Mouse (Mus musculus) heart, adult 9 months (tissue): ENCODE measurements around the gene Sik2.

Experiments
- DNase-seq, 2 experiments: peaks; one replicate each; pipeline ENCODE4 v3.0.0; 2022; ENCODE audit warnings: low spot score in 2 of 2

Sik2 gene

DNA sequence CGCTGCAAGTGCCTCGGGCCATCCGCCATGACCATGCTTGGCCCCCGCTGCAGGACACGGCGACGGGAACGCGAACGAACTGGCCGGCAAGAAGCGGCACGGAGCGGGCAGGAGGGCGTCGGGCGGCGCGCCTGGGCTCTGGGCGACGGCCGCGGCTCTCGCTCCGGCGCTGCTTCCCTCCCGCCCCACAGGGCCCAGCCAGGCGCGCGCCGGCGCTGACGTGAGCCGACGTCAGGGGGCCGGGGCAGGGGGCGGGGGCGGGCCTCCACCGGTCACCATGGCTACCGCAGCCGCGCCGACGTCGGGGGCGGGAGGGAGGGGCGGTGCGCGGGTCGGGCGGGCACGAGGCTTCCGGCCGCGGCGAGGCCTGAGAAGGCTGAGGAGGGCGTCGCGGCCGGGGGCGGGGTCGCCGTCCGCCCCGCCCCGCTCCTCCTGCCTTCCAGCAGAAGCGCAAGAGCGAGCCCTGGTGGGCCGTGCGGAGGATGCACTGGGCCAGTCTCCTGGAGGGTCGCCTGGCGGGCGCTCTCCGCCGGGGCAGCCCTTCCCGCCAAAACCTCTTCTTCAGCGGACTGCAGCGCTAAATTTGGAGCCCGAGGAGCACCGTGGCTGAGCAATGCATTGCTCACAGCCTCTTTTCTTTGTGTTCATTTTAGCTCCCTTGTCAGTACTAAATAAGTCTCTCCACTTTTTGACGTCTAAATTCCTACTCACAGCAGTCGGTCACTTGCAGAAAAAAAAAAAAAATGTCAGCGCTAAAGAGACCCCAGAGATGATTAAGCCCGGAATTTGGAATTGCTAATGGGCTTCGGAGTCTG lies at the start of gene Sik2:
Gene Sik2, minus strand, starts transcription at position 233 of the 815 bp plus-strand sequence.
- DNase-seq: peak; percentile 88 to 90

DNA sequence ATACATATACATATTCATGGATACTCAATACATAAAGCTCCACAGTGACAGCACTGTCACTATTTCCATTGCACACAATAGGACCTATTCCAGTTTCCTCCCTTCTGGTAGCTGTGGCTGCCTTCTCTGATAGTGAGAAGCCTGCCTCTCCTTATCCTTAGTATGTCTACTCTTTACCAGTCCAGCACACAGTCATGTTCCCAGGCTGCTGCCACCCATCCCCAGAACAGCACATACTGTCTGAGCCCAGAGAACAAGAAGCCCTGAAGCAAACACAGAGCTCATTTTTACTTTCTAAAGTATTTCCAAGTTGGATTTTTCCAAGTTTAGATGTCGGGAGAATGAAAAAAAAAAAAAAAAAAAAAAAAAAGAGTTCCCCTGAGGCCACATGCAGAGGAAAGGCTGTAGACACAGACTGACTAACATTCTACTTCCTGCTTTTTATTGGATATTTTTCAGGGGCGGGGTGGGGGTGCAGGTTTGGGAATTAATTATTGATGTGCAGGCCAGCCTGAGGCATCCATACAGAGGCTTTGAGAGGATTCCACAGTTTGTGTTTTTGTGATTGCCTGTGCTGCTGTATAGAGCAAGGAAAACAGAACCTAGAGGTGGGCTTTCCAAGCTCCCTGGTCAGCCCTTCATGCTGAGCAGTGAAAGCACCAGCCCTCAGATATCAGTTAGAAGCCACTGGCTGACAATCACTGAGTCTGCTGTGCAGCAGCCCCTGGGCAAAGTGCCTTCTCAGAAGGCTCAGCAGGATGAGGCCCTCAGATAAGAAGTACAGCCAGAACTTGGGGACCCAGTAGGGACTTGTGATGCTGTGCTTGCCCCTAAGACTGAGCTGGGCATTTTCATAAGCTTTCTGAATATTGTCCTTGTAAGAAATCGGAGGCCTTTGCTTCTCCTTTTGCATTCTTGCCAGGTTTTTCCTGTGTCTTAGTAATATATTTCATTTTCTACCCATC lies 47.8 kb upstream of the Sik2 start:
- DNase-seq: peak; percentile 36 to 43

DNA sequence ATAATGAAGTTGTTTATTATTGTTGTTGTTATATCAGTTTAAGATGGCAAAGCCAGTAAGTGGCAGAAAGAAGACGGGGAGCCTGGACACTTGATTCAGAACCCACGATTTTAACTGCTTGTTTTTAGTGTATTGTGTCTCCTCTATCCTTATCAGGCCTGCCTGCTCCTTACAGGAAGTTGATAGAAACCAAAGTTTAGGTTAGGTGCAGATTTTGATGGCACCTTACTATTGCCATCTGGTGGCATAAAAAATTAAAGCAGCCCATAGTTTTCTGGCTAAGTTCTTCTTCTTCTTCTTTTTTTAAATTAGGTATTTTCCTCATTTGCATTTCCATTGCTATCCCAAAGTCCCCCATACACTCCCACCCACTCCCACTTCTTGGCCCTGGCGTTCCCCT lies 43.3 kb upstream of the Sik2 start:
- DNase-seq: no peak

DNA sequence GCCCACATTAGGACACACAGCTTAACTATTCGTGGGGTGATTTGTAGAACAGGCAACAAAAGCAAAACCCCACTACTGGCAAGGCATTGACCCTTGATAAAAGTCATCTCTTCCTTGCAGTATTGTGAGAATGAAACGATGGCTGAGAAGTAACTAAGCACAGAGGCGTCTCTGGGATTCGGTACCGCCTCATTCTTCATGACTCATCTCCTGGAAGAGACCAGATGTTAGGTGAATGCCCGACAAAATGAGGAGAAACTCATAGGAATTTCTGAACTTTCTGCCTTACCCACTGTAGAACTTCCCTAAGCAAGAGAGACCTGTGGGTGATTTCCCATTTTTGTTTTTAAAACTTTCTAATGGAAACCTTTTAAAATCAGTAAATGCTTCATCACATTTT lies 33.3 kb upstream of the Sik2 start:
- DNase-seq: no peak

DNA sequence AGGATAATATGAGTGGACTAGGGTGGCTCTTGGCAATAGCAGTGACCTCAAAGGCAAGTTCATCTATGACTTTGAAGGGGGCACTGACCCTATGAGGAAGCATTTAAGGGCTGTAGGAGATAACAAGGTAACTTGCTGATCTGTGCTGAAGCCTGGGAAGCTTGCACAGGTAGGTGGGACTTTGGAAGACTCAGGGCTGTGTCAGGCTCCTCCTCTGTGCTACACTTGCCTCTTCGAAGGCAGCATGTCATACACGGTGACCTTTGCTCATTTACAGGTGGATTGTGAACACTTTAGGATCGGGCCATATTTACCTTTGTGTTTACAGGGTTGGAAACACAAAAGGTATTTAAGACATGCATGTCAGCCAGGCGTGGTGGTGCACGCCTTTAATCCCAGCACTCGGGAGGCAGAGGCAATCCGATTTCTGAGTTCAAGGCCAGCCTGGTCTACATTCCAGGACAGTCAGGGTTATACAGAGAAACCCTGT lies 32.7 kb upstream of the Sik2 start:
- no peak for DNase-seq

DNA sequence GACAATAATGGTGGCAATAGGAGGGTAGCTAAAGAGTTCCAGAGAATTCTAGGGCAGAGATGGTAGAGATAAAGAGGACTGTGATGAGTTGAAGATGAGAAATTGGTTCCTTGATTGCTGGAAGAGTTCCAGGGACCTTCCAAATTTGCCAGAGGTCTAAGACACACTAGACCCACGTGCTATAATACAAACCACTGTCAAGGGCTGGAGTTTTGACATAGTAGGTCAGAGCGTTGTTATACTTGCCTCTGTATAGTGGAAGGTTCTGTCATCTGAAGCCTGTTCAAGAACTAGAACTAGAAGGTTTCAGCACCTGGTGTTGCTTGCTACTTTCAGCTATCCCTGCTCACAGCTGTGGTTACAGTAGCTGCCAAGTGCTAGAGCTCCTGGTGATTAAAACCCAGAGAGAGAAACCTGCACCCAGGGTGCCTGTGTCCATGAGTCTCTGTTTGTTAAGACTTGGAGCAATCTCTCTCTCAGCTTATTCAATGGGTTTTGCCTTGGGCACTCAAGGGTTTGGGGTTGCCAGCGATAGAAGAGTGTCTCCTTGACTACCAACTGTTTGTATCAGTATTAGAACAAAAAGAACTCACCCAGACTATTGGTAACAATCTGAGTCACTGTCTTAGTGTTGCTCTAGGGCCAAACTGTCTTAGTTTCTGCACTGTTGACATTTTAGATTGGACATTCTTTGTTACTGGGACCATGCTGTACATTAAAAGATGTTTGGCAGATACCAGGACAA lies 24.1 kb upstream of the Sik2 start:
- no peak for DNase-seq

DNA sequence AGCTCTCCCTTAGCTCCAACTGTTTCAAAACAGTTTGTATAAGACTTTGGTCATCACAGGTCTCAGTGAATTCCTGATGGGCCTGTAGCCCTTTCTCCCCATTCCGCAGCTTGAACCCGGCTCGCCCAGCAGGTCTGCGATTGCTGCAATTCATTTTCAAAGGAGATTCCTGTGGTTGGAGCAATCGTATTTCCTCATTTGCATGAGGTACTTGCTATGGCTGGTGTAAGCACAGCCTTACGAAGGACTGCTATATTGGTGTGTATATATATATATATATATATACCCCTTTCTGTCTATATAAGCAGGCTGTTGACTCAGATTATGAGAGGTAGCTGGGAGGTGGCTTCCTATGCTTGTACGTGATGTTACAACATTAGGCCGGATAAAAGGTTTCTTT lies 23.4 kb upstream of the Sik2 start:
- DNase-seq: no peak

DNA sequence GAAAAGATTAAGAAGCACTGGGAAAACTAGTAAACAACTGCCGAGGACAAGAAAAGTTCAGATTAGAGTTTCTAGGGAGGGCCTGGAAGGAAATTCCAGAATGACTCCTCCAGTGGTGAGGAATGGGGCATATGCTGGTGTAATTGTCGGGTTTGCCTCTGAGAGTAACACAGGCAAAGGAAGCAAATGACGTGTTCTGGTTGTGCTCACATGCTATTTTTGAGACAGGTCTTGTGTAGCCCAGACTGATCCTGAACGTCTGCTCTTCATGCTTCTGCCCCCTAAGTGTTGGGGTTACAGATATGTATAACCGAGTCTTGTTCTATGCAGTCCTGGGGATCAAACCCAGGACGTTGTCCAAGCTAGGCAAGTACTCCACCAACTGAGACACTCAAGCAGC lies 22.7 kb upstream of the Sik2 start:
- DNase-seq: no peak

DNA sequence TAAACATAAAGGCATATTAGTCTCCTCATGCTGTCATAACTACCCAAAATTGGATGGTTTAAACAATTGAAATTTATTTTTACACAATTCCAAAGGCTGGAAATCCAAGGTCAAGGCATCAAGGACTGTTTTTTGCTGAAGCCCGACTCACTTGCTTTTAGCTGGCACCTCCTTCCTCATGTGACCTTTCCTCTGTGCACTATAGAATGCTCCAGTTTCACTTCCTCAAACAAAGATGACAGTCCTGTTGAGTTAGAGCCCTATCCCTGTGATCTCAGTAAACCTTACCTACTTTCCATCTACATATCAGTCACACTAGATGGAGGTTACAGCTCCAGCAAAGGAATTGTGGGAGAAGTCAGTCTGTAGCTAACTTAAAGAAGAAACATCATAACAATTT lies 21.3 kb upstream of the Sik2 start:
- peak in 1 of 2 experiments; percentile 19 for DNase-seq

DNA sequence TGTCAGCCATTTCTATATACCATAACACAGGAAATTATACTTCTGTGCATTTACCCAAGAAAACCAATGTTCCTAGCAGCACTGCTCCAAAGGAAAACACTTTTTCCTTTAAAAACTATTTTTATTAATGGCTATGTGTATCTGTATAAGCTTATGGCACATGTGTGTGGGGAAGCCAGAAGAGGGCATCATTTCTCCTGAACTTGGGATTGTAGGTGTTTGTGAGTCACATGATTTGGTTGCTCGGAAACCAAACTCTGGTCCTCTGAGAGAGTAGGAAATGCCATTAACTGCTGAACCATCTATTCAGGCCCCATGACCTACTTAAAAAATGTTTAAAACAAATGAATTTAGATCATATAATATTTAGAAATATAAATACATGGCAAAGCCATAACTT lies 18.1 kb upstream of the Sik2 start:
- no peak for DNase-seq

DNA sequence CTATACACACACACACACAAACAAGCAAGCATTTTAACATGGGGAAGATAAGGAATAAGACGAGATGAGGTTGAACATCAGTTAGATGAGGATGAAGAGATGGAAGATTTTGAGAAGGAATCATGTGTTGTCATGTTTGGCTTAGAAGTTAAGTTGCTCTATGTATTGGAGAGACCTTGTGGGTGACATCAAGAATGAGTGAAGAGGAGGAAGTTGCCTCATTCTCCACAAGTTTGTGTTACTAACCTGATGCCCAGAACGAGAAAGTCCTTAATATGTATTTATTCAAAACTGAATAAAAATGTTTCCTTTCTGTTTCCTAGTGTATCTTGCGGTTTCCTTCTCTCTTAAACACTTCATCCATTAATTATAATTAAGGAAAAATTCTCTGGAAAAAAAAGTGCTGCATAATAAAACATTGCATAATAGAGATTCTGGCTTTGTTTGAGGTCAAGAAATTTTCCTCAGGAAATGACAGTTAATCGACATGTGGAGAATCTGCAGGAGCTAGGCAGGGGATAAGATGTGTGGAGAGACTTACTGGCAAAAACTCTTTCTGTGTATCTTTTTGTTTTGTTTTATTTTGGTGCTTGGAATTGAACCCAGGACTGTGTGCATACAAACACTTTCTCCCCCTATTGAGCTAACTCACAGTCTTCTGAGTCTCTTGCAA lies 12.4 kb upstream of the Sik2 start:
- no peak for DNase-seq

DNA sequence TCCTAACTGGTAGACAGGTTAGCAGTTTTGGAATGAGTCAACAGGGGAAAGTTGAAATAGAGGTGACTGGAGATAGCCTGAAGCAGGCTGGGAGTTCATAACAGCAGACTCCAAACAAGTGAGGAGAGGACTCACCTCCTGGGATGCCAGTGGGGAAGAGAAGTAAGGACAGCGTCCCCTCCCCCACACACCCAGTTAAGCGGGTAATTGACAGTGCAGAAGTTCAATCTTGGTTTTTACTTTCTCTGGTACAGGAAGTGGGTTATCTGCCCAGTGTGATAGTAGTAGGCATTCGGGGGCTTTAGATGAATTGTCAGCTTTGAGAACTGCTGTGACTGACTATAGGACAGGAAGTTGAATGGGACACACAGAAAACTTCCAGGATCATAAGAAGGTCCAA lies 11.5 kb upstream of the Sik2 start:
- DNase-seq: no peak

DNA sequence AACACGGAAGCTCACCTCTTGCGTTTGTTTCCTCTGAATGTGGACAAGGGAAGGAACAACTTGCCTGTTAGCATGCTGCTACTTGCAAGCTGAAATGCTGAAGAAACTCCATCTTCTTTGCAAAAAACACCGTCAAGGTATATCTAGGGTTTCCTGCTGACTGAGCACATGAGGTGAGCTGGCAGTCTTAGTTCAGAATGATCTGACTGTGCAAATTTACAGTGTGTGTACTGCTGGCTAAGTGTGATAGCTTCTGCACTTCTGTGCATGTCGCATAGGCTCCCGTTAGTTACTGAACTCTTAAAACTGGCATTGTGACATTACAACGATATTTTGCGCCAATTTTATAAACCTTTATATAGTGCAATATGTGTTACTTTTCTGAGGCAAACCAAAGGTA lies 10.8 kb upstream of the Sik2 start:
- DNase-seq: no peak

DNA sequence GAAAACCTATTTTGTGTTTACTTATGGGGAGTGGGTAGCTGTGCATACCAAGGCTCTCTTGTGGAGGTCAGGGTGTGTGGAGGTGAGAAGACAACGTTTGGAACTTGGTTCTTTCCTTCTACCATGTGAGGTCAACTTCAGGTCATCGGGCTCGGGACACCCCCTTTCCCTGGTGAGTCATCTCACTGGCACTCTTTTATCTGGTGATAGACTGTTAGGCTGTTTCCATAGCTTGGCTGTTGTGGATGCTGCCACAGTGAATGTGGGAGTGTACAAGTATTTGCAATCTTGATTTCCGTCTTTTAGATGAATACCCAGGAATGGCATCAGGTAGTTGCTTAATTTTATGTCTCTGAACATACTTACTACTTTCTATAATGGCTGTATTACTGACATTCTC lies 6.9 kb upstream of the Sik2 start:
- no peak for DNase-seq

DNA sequence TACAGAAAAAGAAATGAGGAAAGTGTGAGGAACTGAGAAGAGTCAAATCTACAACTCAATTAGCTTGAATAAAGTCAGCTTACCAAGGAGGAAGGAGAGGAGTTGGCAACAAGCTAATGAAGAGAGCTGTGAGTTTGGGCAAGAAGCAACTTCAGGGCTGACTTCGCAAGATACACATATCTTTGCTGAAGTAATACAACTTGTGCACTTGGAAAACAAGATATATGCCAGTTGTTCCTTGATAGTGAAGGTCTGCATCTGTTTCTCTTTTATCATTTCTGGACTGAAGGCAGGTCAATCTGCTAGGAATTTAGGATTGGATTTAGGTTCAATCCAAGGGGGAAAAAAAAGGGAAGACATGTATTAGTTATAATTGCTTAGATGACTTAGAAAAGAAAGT lies 4.8 kb upstream of the Sik2 start:
- no peak for DNase-seq

DNA sequence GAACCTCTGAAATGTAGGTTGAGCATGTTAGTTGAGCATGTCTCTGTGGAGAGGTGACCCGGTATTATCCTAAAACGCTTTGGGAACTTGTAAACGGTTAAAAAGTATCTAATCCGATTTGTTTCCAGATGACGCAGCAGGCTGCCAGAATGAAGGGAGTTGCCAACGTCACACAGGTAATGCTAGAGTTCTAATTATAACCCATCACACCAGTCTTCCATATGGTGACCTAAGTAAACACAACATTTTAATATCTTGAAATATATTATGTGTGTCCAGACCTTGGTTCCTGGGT lies 730 bp upstream of the Sik2 start:
- peak; percentile 8 to 12 for DNase-seq

DNA sequence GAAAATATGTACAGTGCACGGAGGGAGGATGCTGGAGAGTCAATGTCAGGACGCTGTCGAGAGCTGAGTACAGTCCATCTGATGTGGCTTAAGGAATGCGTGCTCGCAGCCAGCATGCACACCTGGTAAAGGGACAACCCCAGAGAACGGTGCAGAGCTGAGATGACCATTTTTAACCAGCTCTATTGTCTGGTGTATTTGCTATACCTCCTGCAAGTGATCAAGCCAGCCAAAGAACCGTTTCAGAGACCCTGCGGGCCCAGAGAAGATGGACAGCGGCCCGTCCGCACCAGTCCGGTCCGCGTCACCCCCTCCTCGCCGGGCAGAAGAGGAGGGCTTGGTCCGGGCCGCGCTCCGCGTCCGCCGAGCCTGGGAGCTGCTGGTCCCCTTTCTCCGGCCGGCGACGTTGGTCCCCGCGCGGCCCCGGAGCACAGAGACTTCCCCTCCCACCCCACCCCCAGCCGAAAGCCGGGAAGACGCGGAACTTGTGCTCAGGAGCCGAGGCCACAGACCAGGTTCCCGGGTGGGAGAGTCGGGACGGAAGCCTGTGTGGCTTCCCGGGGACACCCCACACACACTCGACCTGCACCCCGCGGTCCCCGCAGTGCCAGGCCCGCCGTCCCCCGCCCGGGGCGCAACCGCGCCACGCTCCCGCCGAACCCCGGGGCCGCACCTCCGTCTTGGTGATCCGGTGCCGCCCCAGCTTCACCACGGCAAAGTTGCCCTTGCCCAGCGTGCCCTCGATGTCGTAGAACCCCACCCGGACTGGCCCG lies 619 bp downstream of the Sik2 start:
- DNase-seq: no peak

DNA sequence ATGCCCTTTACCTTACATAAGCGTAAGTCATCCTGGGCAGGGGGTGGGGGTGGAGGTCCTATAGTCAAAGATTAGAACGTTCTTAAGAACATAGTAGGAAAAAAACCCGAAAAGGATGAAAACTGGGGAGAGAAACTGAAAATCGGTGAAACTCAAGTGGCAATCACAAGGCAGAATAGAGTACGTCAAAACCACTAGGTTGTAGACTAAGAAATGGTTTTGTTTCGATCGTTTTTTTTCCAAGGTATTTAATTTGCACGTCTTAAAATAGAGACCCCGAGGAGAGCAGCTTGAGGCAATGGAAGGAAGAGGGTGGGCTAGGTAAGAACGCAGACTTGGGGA lies 1.2 kb downstream of the Sik2 start:
- DNase-seq: no peak

DNA sequence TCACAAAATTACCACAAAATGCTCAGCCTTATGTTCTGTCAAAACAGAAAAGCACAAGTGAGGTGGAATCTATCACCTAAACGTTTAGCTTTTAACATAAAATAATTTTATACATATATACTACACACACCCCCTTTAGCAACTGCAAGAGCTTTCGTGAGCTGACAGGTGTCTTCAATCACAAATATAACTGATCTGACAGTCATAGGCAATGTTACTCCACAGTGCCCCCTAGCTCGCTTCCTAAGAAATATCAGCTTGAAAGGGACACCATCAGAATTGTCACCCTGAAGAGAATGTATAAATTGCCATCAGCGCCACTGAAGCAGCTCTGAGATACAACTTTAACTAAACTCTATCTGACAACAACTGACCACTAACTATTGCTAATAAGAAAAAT lies 2.0 kb downstream of the Sik2 start:
- DNase-seq: peak; percentile 34 to 49

DNA sequence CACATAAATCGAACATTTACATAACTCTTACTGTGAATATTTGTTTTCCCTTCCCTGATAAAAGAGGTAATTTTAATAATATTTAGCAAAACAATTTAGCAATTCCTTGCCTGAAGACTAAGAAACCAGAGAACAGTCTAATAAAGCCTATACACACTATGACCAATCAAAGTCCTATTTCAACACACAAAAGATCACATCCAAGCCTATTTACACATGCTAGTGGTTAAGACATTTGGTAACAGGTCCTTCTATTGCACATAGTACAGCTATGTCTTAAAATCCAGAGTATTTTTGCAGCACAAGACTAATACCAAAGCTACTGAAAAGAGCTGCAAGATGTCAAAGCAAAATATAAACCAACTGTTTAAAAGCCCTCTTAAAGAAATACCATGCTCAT lies 4.8 kb downstream of the Sik2 start:
- no peak for DNase-seq

DNA sequence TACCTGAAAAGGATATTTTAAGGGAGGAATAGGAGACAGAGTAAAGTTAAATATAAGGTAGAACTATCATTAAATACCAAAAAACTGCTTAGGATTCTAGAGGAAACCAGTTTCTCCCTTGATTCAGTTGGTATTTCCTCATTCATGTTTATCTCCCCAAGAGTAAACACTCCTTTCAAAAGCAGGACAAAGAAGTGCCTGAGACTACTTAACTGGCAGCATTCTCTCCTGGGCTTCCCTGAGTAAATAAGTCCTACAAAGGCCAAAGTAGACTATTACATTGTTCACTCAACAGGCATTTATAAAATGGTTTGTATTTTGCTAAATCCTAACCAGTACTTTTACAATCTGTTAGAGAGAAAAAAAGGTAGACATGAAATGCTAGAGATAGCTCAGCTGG lies 22.2 kb downstream of the Sik2 start:
- DNase-seq: no peak
